Mouse (Mus musculus) brain, adult 10 weeks (tissue): ENCODE results near the gene Arl2. TPM values are rescaled to one million over a fixed set of nuclear protein-coding genes. Genes with fewer than 3 reads are reported as not detected.

Experiments used
- polyA plus RNA-seq: library from polyadenylated mRNA; stranded (reverse); fragments of 350-450 nt; fragmentation: Illumina TruSeq; extraction: RNeasy Lipid Tissue Mini Kit (QIAGEN cat#74804); gene quantifications from one replicate; pipeline ENCODE4 v1.2.3, GENCODE M21; 2015; ENCODE audit warnings: low read depth, low replicate concordance

The Arl2 gene
- polyA plus RNA-seq: 91.3 TPM

DNA sequence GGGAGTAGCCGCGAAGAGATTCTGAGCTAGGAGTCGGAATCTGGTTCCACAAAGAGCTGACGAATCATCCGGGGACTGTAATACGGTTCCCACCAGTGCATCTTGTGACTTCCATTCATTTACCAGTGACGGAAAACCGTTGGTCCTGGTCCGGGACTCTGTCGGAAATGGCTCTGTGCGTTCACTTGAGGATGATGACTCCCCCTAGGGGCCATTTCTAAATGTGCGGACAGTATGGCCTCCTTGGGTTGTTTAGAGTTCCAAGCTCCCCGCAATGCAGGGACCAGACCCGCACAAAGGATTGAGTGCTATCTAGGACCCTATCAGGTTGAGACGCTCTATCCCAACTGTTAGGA is at the start of gene Arl2:
Gene Arl2, minus strand, starts transcription at position 155 of the 356 bp plus-strand sequence.

DNA sequence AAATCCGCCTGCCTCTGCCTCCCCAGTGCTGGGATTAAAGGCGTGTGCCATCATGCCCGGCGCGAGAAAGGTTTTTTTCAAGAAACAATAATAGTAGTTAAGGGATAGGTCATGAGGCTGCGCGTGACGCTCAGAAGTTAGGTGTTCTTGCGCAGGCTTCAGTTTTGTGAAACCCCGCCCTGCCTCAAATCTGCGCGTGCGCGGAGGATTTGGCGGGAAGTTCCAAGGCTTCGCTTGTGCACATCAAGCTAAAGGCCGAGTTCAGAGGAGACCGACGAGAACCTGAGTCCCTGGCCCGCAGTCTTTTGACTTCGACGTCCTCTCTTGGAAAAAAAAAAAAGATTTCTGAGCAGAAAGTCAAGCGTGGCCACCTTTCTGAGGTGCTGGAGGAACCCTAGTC is 42.8 kb upstream of the Arl2 start, which contains the start of gene Majin:
Gene Majin, plus strand, starts transcription at position 258 of the 400 bp plus-strand sequence.

DNA sequence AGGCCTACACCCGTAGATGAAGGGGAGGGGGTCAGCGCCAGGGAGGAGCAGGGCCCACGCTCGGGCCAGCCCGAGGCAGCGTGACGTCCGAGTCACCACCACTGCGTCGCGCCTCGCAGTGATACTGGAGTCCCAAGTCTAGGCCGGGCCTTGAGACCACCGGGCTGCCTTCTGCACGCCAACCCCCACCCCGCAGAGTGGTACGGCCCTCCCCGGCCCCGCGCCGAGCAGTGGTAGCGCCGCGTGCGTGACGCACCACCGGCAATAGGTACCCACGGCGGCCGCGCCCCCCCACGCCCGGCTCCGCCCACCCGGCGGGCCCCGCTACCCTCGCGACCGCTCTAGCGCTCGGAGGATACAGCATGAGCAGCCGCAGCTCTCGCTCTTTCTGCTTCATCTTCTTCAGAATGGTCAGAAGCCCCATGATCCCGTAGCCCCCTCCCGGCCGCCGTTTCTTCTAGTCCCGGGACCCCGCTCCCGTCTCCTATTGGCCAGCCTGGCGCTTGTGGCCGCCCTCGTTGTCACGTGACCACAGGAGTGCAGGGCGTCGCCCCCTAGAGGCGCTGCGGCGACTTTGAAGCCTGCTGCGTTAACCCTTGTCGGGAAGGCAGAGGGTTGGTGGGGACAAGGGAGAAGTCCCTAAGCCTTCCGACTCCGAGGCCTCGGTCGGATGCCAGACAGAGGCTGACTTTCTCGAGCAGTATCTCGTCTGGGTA is 512 bp downstream of the Arl2 start, which contains the start of gene Batf2:
Gene Batf2, plus strand, starts transcription at position 306 of the 716 bp plus-strand sequence.

DNA sequence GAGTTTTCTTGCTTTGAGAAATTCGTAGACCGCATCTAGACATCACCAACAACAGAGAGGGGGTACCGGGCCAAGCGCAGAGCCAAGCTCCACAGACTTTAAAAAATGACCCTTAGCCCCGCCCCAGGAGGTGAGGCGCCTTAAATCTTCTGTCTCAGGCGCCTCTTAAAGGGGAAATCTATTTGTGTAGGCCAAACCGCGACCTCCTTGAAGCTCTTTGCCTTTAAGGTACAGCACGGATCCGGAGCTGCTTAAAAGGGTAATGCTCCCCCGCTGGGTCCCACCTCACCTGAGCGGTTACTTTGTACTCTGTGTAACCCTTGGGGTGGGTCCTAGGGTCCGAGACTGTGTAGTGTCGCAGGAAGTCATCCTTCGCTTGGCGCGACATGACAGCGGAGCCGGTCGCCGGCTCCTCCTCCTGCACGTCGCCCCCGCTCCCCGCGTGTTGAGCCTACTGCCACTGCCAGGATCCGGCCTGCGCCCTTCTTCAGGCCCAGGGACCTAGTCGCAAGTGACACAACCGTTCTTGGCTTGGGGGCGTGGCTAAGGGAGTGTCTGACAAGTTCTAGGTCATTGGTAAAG is 13.5 kb downstream of the Arl2 start, which contains the start of gene Snx15:
Gene Snx15, minus strand, starts transcription at position 545 of the 582 bp plus-strand sequence.

DNA sequence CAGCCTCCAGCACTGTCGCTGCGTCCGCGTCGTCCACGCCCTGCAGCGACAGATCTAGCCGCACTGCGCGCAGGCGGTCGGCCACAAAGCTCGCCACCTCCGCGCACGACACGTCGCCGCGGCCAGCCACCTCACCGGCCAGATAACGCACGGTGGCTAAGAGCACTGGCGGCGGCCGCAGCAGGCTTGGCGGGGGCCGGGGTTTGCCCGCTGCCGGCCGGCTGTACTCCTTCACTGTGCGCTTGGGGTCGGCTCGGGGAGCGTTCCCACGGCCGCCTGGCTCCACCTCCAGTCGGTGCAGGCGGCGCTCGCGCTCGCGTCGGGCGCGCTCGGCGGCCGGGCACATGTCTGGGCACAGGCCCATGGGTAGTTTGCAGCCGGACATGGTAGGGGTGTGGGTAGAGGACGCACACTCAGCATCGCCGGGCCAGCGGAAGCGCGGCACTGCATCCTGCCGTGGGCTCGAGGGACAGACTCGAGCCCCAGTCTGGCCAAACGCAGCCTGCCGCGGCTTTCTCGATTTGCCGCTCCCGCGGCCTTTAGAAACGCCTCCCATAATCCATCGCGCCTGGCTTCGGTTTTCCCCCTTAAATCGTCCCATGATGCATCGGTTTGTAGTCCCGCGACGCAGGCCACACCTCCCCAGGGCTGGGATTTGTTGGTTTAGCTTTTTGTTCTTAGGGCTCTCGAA is 23.2 kb downstream of the Arl2 start, which contains the start of gene Sac3d1:
Gene Sac3d1, minus strand, starts transcription at position 665 of the 691 bp plus-strand sequence.

DNA sequence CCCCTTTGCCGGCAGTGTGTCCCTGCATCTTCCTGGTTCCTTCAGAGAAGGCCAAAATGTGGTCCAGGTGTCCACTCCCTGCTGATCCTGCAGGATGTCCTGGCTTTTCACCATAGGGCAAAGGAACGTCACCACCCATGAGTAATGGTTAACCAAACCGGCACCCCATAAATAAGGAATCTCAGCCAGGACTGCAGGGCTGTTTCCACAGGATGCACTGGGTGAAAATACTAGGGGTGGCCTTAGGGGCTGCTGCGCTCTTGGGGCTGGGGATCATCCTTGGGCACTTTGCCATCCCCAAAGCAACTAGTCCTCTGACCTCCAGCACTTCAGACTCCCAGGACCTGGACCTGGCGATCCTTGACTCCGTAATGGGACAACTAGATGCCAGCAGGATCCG is 35.8 kb downstream of the Arl2 start, which contains the start of gene Naaladl1:
Gene Naaladl1, plus strand, starts transcription at position 197 of the 400 bp plus-strand sequence.

DNA sequence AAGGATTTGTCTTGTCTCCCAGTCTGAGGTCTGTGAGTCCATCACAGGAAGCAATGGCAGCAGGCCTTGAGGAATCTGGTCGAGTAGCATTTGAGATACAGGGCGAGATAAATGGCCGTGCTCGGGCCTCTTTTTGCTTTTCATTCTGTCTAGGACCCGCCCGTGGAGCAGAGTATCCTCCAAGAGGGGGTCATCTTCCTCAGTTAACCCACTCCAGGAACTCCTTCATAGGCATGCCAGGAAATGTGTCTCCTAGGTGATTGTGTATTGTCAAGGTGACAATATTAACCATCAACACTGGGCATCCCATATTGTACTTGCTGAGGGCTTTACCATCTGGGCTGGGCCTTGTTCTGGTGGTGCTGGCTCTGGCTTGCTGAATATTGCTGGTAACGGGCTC is 47.2 kb downstream of the Arl2 start, which contains the start of gene AC131692.1:
Gene AC131692.1, plus strand, starts transcription at position 301 of the 400 bp plus-strand sequence.

DNA sequence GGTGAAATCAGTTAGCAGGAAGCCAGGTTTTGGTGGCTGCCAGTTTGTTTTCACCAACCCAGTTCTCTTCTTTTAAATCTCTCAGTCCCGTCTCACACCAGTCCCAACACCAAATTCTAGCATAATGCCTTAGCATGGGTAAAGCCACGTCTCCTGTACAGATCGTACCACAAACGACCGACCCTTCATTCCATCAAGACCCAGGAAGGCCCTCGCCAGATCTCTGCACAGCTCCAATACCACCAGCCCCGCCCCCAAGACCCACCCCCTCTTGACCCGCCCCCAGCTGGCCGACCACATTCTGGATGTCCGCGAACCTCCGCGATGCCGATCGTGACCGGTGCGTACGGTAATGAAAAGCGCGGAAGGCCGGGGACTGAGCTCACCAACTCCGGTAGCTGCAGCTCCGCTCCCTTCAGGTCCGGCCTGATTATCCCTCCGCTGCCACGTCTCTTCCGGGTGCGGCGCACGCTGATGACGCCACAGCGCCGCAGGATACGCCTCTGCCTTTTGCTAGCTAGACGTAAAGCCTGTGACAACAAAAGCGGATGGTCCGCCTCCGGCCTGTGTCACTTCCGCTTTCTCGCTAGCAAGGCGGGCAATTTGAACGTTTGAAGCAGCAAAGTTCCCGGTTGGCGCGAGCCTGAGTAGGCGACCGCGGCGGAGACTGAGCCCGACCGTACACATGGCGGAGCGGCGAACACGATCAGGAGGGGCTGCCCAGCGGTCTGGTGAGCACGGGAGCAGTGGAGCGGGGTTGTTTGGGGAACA is 56.7 kb downstream of the Arl2 start, which contains the start of the genes Zfpl1 and Cdca5:
Gene Zfpl1, minus strand, starts transcription at position 479 of the 771 bp plus-strand sequence.
Gene Cdca5, plus strand, starts transcription at position 506 of the 771 bp plus-strand sequence.

Other genes starting within 250 kb of the Arl2 start
- gene Tigd3, start 247.4 kb downstream of the Arl2 start, polyA plus RNA-seq: 3.6 TPM
- 58.0 TPM for gene Dpf2, start 228.5 kb downstream of the Arl2 start, polyA plus RNA-seq
- 9.0 TPM for gene Cdc42ep2, start 216.7 kb downstream of the Arl2 start, polyA plus RNA-seq
- 7.5 TPM for gene Pola2, start 177.3 kb downstream of the Arl2 start, polyA plus RNA-seq
- gene Slc22a20, start 155.4 kb downstream of the Arl2 start, polyA plus RNA-seq: not detected
- gene Capn1, start 125.7 kb downstream of the Arl2 start, polyA plus RNA-seq: 17.9 TPM
- 33.6 TPM for gene Syvn1, start 95.0 kb downstream of the Arl2 start, polyA plus RNA-seq
- gene Mrpl49, start 83.8 kb downstream of the Arl2 start, polyA plus RNA-seq: 61.3 TPM
- gene Fau, start 83.7 kb downstream of the Arl2 start, polyA plus RNA-seq: 1,093 TPM
- gene Znhit2, start 80.4 kb downstream of the Arl2 start, polyA plus RNA-seq: 30.1 TPM
- 37.3 TPM for gene Tm7sf2, start 73.2 kb downstream of the Arl2 start, polyA plus RNA-seq
- gene Vps51, start 64.3 kb downstream of the Arl2 start, polyA plus RNA-seq: 58.5 TPM
- gene Tmem262, start 61.5 kb downstream of the Arl2 start, polyA plus RNA-seq: not detected
- gene Gm28374, start 59.3 kb downstream of the Arl2 start, polyA plus RNA-seq: not detected
- 47.7 TPM for gene Zfpl1, start 56.6 kb downstream of the Arl2 start, polyA plus RNA-seq
- gene Cdca5, start 56.6 kb downstream of the Arl2 start, polyA plus RNA-seq: 0.42 TPM
- not detected for gene AC131692.1, start 47.1 kb downstream of the Arl2 start, polyA plus RNA-seq
- not detected for gene Naaladl1, start 35.8 kb downstream of the Arl2 start, polyA plus RNA-seq
- 16.8 TPM for gene Sac3d1, start 22.9 kb downstream of the Arl2 start, polyA plus RNA-seq
- 39.0 TPM for gene Snx15, start 13.2 kb downstream of the Arl2 start, polyA plus RNA-seq
- gene Batf2, start 565 bp downstream of the Arl2 start, polyA plus RNA-seq: not detected
- gene Majin, start 42.8 kb upstream of the Arl2 start, polyA plus RNA-seq: not detected
- gene Gpha2, start 84.8 kb upstream of the Arl2 start, polyA plus RNA-seq: not detected
- 120 TPM for gene Ppp2r5b, start 94.3 kb upstream of the Arl2 start, polyA plus RNA-seq
- gene Atg2a, start 100.1 kb upstream of the Arl2 start, polyA plus RNA-seq: 18.9 TPM
- 27.8 TPM for gene Ehd1, start 135.2 kb upstream of the Arl2 start, polyA plus RNA-seq
- gene Cdc42bpg, start 164.9 kb upstream of the Arl2 start, polyA plus RNA-seq: 2.4 TPM
- gene Men1, start 193.4 kb upstream of the Arl2 start, polyA plus RNA-seq: 44.9 TPM
- 71.5 TPM for gene Map4k2, start 199.6 kb upstream of the Arl2 start, polyA plus RNA-seq
- 147 TPM for gene Sf1, start 222.1 kb upstream of the Arl2 start, polyA plus RNA-seq
- gene Pygm, start 242.9 kb upstream of the Arl2 start, polyA plus RNA-seq: 41.5 TPM